Mouse (Mus musculus): ENCODE results near the gene Msmb.
A peak's percentile ranks its signal among the peaks of the same experiment; 100 is the strongest.
"Not testable (repeated sequence)": the region's sequence is repeated elsewhere in the genome, so short reads cannot be mapped to it uniquely, and the experiment has no call there.

Gene Msmb

DNA sequence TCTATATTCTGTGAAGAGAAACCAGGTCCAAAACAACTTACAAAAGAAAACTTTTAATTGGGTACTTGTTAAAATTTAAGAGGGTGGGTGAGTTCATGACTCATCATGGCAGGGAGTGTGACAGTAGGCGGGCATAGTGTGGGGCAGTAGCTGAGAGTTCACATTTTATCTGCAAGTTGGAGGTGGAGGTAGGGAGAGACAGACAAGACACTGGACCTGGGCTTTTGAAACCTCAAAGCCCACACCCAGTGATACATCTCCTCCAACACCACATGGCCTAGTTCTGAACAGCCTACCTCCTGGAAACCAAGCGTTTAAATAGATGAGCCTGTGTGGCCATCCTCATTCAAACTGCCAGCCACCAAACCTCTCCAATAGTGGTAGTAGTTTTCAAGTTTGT lies 33.5 kb downstream of the Msmb start:
- DNase-seq (ENCODE audit: low read depth, low spot score), result no peak

DNA sequence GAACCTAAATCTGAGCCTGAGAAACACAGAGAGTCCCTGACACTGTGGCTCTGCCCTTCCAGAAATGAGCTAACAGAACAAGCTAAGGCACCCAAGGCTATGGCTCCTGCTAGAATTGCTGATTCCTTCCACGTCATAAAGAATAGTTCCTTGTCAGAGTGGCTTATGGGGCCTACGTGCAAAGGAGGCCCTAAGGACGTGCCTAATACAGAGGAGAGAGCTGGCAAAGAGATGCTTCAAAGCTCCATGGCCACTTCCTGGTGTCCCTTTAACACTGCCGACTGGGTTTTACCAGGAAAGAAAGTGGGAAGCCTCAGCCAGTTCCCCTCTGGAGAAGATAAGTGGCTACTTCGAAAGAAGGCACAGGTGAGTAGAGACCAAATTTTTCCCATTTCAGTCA lies 34.8 kb downstream of the Msmb start:
- not testable (repeated sequence) for DNase-seq (ENCODE audit: low read depth, low spot score)

GRCm38 (mm10) chr14:32179393-32180195 lies 37.8 kb downstream of the Msmb start:
- no peak for DNase-seq (ENCODE audit: low read depth, low spot score)

DNA sequence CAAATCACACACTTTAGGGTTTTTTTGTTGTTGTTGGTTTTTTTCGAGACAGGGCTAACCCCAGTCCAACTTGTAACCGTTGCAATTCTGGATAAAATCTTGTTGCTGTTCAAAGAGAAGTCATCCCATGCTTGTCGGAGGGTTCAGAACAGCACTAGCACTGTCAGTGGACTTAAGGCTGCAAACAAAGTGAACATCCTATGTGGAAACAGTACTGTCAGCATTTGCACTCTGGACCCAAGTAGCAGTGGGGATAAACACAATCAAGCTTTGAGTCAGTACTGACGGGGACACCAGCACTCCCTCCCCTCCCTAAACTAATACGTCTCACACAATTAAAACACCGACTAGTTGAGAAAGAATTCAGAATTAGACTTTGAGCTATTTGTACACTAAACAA lies 39.0 kb downstream of the Msmb start:
- no peak for DNase-seq (ENCODE audit: low read depth, low spot score)

GRCm38 (mm10) chr14:32183846-32184245 lies 42.0 kb downstream of the Msmb start:
- no peak for DNase-seq (ENCODE audit: low read depth, low spot score)

GRCm38 (mm10) chr14:32190627-32191391 lies 49.0 kb downstream of the Msmb start:
- DNase-seq (ENCODE audit: low read depth, low spot score), result no peak

- no peak for DNase-seq (ENCODE audit: low read depth, low spot score)
These were observed 50.1 kb downstream of the Msmb start for GRCm38 (mm10) chr14:32191926-32192325.

- no peak for DNase-seq (ENCODE audit: low read depth, low spot score)
These were observed 50.6 kb downstream of the Msmb start for GRCm38 (mm10) chr14:32192437-32192836.

- not testable (repeated sequence) for DNase-seq (ENCODE audit: low read depth, low spot score)
These were observed 51.7 kb downstream of the Msmb start for GRCm38 (mm10) chr14:32193557-32193956.

- peak; percentile 8 for DNase-seq (ENCODE audit: low read depth, low spot score)
These were observed 59.5 kb downstream of the Msmb start for GRCm38 (mm10) chr14:32201354-32201753.

DNA sequence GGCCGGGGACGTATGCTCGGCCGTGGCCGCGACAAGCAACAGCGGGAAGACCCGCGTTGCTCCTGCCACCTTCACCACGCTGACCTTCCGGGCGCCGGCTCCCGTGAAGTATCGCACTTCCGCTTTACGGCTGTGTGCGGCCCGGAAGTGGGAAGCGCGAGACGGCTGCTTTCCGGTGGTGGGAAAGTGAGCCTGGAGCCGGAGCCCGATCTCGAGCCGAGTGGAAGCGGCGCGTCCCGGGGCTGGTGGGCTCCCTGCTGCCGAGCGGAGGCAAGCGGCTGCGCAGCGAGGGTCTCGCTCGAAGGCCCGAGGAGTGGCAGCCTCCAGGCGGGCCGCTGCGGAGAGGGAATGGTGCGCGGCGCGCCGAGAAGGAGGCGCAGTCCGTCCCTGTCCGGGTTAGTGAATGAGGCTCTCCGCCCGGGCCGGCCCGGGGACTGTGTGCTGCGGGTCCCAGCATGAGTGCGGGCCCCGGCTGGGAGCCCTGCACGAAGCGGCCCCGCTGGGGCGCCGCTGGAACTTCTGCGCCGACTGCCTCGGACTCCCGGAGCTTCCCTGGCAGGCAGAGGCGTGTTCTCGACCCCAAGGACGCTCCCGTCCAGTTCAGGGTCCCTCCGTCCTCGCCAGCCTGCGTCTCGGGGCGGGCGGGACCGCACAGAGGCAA lies 60.1 kb downstream of the Msmb start, which contains the start of the genes Timm23 and Parg:
TSS of gene Timm23 (minus strand) at position 108 of the 661 bp plus-strand sequence.
TSS of gene Parg (plus strand) at position 159 of the 661 bp plus-strand sequence.
- DNase-seq (ENCODE audit: low read depth, low spot score), result peak; percentile 74

Measured in telencephalon, adult 2 months (tissue).